Mouse (Mus musculus) hindbrain, embryonic 14.5 days (tissue): ENCODE measurements around the gene Cryzl1. TPM values are rescaled to one million over a fixed set of nuclear protein-coding genes. Genes with fewer than 3 reads are reported as not detected.

Experiments
- ATAC-seq: fragments of 200-750 bp; cut with Nextera tagmentation; 2 replicates; pipeline ENCODE4 v1.8.0; 2017; ENCODE audit warnings: moderate number of reproducible peaks, mild to moderate bottlenecking, moderate TSS enrichment, moderate library complexity; ENCODE audit not compliant: low FRiP score
- DNase-seq: peaks from one replicate; pipeline ENCODE4 v3.0.0-alpha.2; 2015; ENCODE audit warnings: low spot score
- H3K27ac ChIP-seq: fragments of 300-500 bp; sonication (generic); 2 replicates; pipeline ENCODE4 v1.5.1; 2014; ENCODE audit warnings: mild to moderate bottlenecking, moderate library complexity
- H3K27me3 ChIP-seq: fragments of 300-500 bp; sonication (generic); 2 replicates; pipeline ENCODE4 v1.6.1; 2014; ENCODE audit warnings: mild to moderate bottlenecking, low read length, mixed read lengths; ENCODE audit not compliant: control insufficient read depth, insufficient read depth
- H3K36me3 ChIP-seq: fragments of 300-500 bp; sonication (generic); replicated peaks from 2 replicates; pipeline ENCODE4 v1.6.1; 2014; ENCODE audit not compliant: control insufficient read depth, insufficient read depth
- H3K4me1 ChIP-seq: fragments of 300-500 bp; sonication (generic); replicated peaks from 2 replicates; pipeline ENCODE4 v1.6.1; 2014; ENCODE audit warnings: antibody characterized with exemption, low read length, mixed read lengths; ENCODE audit not compliant: control insufficient read depth, insufficient read depth
- H3K4me2 ChIP-seq: fragments of 300-500 bp; sonication (generic); replicated peaks from 2 replicates; pipeline ENCODE4 v1.6.1; 2014; ENCODE audit warnings: mild to moderate bottlenecking, moderate library complexity
- H3K4me3 ChIP-seq: fragments of 300-500 bp; sonication (generic); replicated peaks from 2 replicates; pipeline ENCODE4 v1.5.1; 2014; ENCODE audit warnings: mild to moderate bottlenecking, low read length
- H3K9ac ChIP-seq: fragments of 300-500 bp; sonication (generic); 2 replicates; pipeline ENCODE4 v1.6.1; 2014
- H3K9me3 ChIP-seq: fragments of 300-500 bp; sonication (generic); 2 replicates; pipeline ENCODE4 v1.6.1; 2016; ENCODE audit warnings: low read length; ENCODE audit not compliant: control insufficient read depth
- WGBS: fragments of 180-500 bp; shearing (Covaris S2); extraction: QIAGEN DNeasy Blood & Tissue Kit; methylation state at CpG from one replicate; pipeline ENCODE4 v1.1.7; 2014; 5-methylcytosine and 5-hydroxymethylcytosine counted together
- polyA plus RNA-seq: library from polyadenylated mRNA; unstranded; fragments of >200 nt; fragmentation: Nextera tagmentation; extraction: Ambion mirVana; gene quantifications from 2 replicates; pipeline ENCODE4 v1.2.1, GENCODE M21; 2014

Cryzl1 gene
- polyA plus RNA-seq, 1 experiment from 2014 or later: 111 TPM

DNA sequence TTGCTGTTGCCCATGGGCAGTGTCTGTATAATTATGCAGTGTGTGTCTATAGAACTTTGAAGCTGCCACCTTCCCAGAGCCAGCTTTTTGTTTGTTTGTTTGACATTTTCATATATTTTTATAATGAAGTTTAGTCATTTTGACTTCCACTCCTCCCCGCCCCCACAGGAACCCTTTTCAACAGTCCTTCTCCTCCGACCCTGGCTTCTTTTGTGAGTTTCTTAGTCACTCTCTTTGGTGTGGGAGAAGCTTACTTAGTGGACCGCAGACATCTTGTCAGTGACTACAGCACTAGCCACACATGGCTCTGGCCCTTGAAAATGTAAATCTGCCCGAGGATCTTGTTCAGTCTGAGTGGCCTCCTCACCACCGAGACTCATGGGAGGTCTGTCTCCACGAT is 35.6 kb upstream of the Cryzl1 start:
- WGBS: 70% methylated on average over 6 of the region's 6 CpGs
- H3K9ac ChIP-seq: no peak overlapping the region
- DNase-seq: no peak

GRCm38 (mm10) chr16:91763975-91764374 is 35.2 kb upstream of the Cryzl1 start:
- Histone ChIP-seq H3K27me3 (no peaks in the 10 kb centered on the region), H3K9me3 (no peaks in the 10 kb centered on the region), H3K27ac (no peak overlapping the region), H3K4me3 (no peak overlapping the region), H3K36me3 (no peaks in the 10 kb centered on the region), H3K9ac (no peak overlapping the region), H3K4me2 (no peak overlapping the region), H3K4me1 (peaks cover 46% of the 10 kb centered on the region)
- 50% methylated on average over 6 of the region's 6 CpGs for WGBS
- ATAC-seq: no peak
- no peak for DNase-seq

More for the DNA sequence above, 35.6 kb upstream of the Cryzl1 start:
- Histone ChIP-seq H3K4me2 (no peak overlapping the region), H3K27me3 (no peaks in the 10 kb centered on the region), H3K9me3 (no peaks in the 10 kb centered on the region), H3K27ac (no peak overlapping the region), H3K4me3 (no peak overlapping the region), H3K36me3 (no peaks in the 10 kb centered on the region), H3K4me1 (peaks cover 46% of the 10 kb centered on the region)
- no peak for ATAC-seq

DNA sequence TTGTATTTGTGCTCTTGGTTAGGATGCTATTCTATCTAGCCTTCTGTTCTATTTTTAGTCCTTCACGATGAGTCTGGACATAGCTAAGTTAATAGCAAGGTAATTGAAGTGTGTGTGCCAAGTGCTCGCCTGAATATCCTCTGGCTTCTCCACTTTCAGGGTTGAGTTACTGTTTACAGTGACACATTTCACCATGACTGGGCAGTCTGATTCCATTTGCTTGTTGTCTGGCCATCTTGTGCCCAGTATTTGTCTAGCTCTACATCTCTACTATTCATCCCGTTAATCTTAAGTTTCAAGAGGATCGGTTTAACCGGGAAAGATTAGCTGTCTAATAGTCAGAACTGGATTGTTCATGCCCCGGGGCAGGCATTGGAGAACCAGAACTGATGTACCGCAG is 33.7 kb upstream of the Cryzl1 start:
- ATAC-seq: no peak
- 66% methylated on average over 7 of the region's 7 CpGs for WGBS

DNA sequence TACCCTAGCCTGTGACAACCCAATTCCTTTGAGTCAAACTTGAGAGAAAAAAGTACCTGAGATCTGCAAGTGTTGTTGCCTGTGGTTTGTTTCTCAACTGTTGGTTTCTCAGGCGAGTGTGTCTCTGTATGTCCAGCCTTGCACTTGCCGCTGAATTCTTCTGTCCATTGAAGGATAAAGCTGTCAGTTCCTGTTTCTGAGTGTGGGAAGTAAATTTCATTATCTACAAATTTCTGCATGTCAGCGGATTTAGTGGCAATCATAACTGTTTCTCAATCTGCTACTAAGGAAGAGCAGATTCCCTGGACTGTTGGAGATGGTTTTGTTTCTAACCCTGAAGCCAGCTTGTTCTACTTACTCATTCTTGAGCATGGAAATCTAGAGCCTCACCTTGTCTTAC is 33.0 kb upstream of the Cryzl1 start:
- peaks cover 34% of the 10 kb centered on the region for H3K4me1 ChIP-seq
- H3K27me3 ChIP-seq: no peaks in the 10 kb centered on the region
- H3K9ac ChIP-seq: no peak overlapping the region
- no peak overlapping the region for H3K4me3 ChIP-seq
- no peaks in the 10 kb centered on the region for H3K9me3 ChIP-seq
- H3K4me2 ChIP-seq: no peak overlapping the region
- ATAC-seq: no peak
- no peak for DNase-seq
- no peaks in the 10 kb centered on the region for H3K36me3 ChIP-seq
- H3K27ac ChIP-seq: no peak overlapping the region
- 81% methylated on average over 3 of the region's 3 CpGs for WGBS

More for the DNA sequence above, 33.7 kb upstream of the Cryzl1 start:
- Histone ChIP-seq H3K9me3 (no peaks in the 10 kb centered on the region), H3K9ac (no peak overlapping the region), H3K4me3 (no peak overlapping the region), H3K4me1 (peaks cover 39% of the 10 kb centered on the region), H3K27me3 (no peaks in the 10 kb centered on the region), H3K4me2 (no peak overlapping the region), H3K36me3 (no peaks in the 10 kb centered on the region), H3K27ac (no peak overlapping the region)
- no peak for DNase-seq

DNA sequence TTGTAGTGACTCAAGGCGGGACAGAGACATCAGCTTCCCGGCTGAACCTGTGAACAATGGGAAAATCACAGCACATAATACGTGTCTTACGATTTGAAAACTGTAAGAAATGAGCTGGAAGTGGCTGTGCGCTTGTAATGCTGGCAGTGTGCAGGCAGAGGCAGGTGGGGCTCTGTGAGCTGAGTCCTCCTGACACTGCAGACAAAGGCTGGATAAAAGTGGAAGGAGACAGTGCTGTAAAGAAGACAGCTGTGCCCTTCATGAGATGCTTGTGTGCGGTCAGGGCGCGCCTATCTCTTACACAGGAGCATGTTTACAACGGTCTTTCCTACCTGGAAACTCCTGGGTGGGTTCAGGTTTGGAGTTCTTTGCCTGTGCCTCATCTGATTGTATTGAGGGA is 32.4 kb upstream of the Cryzl1 start:
- Histone ChIP-seq H3K27me3 (no peaks in the 10 kb centered on the region), H3K27ac (peak overlapping the region; percentile 15; the same call in 1 of the 2 replicates), H3K9me3 (no peaks in the 10 kb centered on the region), H3K36me3 (no peaks in the 10 kb centered on the region), H3K9ac (no peak overlapping the region), H3K4me2 (no peak overlapping the region), H3K4me1 (peaks cover 29% of the 10 kb centered on the region), H3K4me3 (no peak overlapping the region)
- 70% methylated on average over 9 of the region's 9 CpGs for WGBS
- ATAC-seq: 0 out of 2 replicates have a peak, but pooled peaks have one; percentile 31
- DNase-seq: no peak

DNA sequence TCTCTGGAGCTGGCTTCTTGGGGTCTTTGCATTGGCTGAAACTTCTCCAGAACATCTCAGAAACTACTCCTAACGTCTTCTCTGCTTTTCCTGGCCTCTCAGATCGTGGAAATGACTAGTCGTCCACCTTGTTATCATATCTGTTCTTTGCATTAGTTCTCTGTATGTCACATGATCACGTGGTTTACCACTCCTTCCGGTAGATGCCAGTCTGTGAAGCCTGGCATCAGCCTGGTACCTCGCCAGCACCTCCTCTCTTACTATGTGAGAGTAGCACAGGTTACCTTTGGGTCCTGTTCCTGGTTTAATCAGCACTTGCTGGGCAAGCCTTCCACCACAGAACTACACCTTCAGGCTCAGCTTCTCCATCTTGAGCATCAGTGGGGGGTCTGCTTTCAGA is 26.2 kb upstream of the Cryzl1 start:
- Histone ChIP-seq H3K4me2 (no peak overlapping the region), H3K36me3 (peaks cover 3% of the 10 kb centered on the region; the same call in 1 of the 2 replicates), H3K4me3 (no peak overlapping the region), H3K27ac (no peak overlapping the region), H3K27me3 (no peaks in the 10 kb centered on the region), H3K4me1 (peaks cover 8% of the 10 kb centered on the region; the same call in 1 of the 2 replicates), H3K9me3 (no peaks in the 10 kb centered on the region), H3K9ac (no peak overlapping the region)
- no peak for ATAC-seq
- WGBS: 92% methylated on average over 6 of the region's 6 CpGs
- DNase-seq: no peak

- 92% methylated on average over 4 of the region's 4 CpGs for WGBS
- Histone ChIP-seq H3K4me2 (no peak overlapping the region), H3K27ac (no peak overlapping the region), H3K9me3 (no peaks in the 10 kb centered on the region), H3K9ac (no peak overlapping the region), H3K4me3 (no peak overlapping the region), H3K27me3 (no peaks in the 10 kb centered on the region), H3K36me3 (peaks cover 3% of the 10 kb centered on the region; the same call in 1 of the 2 replicates), H3K4me1 (0 out of 2 replicates have a peak, but pooled peaks cover 8% of the 10 kb centered on the region)
- ATAC-seq (no peak), DNase-seq (no peak)
Measured at GRCm38 (mm10) chr16:91753611-91754010, 24.8 kb upstream of the Cryzl1 start.

- Histone ChIP-seq H3K4me3 (no peak overlapping the region), H3K27ac (no peak overlapping the region), H3K9me3 (no peaks in the 10 kb centered on the region), H3K36me3 (peaks cover 3% of the 10 kb centered on the region; the same call in 1 of the 2 replicates), H3K27me3 (no peaks in the 10 kb centered on the region), H3K9ac (no peak overlapping the region), H3K4me1 (0 out of 2 replicates have a peak, but pooled peaks cover 8% of the 10 kb centered on the region), H3K4me2 (no peak overlapping the region)
- WGBS: 76% methylated on average over 13 of the region's 13 CpGs
- no peak for DNase-seq
- ATAC-seq: no peak
Measured at GRCm38 (mm10) chr16:91751644-91752385, 23.0 kb upstream of the Cryzl1 start.

DNA sequence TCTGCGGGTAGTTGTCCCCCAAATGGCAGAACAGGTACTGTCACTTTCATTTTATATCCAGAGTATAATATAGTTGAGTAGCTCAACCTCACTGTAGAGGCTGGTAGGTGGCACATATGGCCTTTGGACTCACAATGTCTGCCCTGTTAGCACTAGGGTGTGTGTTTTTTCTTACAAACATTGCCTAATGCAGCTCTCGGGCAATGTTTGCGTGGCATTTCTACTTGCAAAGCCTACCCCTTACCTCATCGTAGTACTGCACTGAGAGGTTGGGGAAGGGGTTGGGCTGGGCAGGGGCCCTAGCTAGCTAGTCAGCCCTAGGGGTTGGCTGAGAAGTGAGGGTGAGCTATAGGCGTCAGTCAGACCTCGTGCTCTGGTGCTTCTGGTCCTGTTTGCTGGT is 18.8 kb upstream of the Cryzl1 start:
- 89% methylated on average over 6 of the region's 6 CpGs for WGBS
- DNase-seq (no peak), ATAC-seq (no peak)
- Histone ChIP-seq H3K36me3 (peaks cover 3% of the 10 kb centered on the region; the same call in 1 of the 2 replicates), H3K4me1 (peaks cover 18% of the 10 kb centered on the region; the same call in 1 of the 2 replicates), H3K4me2 (no peak overlapping the region), H3K9ac (no peak overlapping the region), H3K27ac (no peak overlapping the region), H3K27me3 (no peaks in the 10 kb centered on the region), H3K9me3 (no peaks in the 10 kb centered on the region), H3K4me3 (no peak overlapping the region)
